Mouse (Mus musculus): ENCODE measurements around the gene Plcb4. TPM values are rescaled to one million over a fixed set of nuclear protein-coding genes. Genes with fewer than 3 reads are reported as not detected.

The Plcb4 gene
- 21.5 and 29.3 TPM in 2 replicates for polyA plus RNA-seq (2014; fragmentation: Nextera tagmentation; extraction: Ambion mirVana)

DNA sequence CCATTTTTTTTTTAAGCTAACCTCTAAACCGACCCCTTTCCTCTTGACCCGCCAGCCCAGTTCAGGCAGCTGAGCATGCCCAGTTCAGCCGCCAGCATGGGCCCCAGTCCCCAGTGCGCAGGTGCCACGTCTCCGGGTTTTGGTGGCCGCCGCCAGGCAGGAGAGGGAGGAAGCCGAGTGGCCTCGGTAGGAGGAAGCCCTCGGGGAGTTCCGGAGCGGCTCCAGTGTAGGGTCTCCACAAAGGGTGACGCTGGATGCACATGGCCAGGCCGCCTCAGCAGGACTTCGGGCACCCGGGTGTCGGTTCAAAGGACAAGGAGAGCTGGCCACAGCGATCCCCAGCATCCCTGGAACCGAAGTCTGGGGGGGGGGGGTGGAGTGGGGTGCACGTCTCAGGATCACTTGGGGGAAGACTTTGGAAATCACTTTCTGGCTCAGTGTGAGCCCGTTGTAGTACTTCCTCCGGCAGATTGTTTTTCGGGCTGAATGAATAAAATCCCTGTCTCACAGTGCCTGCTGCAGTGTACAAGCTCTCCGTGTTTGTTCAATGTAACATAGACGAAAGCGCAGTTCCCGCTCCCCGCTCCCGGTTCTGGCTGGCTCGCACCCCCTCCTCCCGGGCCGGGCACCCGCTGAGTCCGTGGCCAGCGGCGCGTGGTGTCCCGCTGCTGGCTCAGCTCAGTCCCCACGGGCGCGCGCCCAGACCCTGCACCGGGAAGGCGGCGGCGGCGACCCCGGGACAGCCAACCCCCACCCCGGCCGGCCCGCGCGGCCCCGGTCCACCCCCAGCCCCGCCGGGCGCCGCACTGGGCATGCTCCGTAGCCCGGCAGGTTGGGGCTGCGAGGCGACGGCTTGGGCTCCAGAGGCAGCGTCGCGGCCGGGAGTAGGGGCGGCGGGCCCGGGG, at the start of gene Plcb4:
TSS of gene Plcb4 (plus strand) at position 526 of the 905 bp plus-strand sequence.
- peak within 1 kb of the TSS; percentile 97 for H3K9ac ChIP-seq (ENCODE audit: low read depth, low read length)
- H3K27ac ChIP-seq (ENCODE audit: low read depth, low read length): peak within 1 kb of the TSS; percentile 97
- DNase-seq (ENCODE audit: low spot score) (peak; percentile 86), ATAC-seq (ENCODE audit: low FRiP score) (peak; percentile 95)
- WGBS: 0% methylated on average over 50 of the region's 71 CpGs
- peak within 1 kb of the TSS; percentile 74 for H3K4me3 ChIP-seq (ENCODE audit: low read depth, low read length)
- H3K4me1 ChIP-seq (replicated peaks; ENCODE audit: control insufficient read depth, insufficient read depth, low read length): no peaks in the 10 kb centered on the region
- H3K27me3 ChIP-seq (ENCODE audit: control insufficient read depth, insufficient read depth, low read length): no peaks in the 10 kb centered on the region
- no peaks in the 10 kb centered on the region for H3K36me3 ChIP-seq (ENCODE audit: control insufficient read depth, insufficient read depth, low read length)
- no peaks in the 10 kb centered on the region for H3K9me3 ChIP-seq (ENCODE audit: control insufficient read depth, low read length)
- peak within 1 kb of the TSS; percentile 63 for H3K4me2 ChIP-seq (replicated peaks; ENCODE audit: low read depth, low read length)

DNA sequence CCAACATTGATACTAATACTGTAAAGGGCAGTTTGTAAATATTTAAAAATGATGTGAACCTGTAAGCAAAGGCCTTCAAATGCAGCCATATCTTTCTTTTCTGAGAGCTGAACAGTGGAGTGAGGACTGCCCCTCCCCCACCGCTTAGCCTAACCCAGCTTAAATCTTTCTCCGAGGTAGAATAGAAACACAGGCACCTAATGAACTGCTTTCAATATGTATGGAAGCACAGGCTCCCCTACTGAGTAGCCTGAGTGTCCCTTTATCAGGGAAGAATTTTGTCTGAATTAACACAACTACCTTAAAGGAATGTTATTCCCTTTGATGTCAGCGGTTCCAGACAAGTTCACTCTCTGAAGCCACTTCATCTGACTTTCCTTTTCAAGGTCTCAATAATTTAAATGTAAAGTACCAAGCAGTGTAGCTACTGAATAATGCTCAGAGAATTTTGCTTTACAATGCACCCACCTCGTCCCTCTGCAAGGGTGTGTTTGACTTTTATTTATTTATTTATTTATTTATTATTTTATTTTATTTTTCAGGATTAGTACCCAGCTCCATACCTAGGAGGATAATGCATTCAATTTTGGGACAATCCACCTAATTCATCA, 44.1 kb upstream of the Plcb4 start:
- Histone ChIP-seq H3K9ac (ENCODE audit: low read depth, low read length) (no peak overlapping the region), H3K36me3 (ENCODE audit: control insufficient read depth, insufficient read depth, low read length) (no peaks in the 10 kb centered on the region), H3K9me3 (ENCODE audit: control insufficient read depth, low read length) (no peaks in the 10 kb centered on the region), H3K27me3 (ENCODE audit: control insufficient read depth, insufficient read depth, low read length) (no peaks in the 10 kb centered on the region), H3K4me2 (replicated peaks; ENCODE audit: low read depth, low read length) (no peak overlapping the region), H3K4me3 (ENCODE audit: low read depth, low read length) (no peak overlapping the region), H3K27ac (ENCODE audit: low read depth, low read length) (no peak overlapping the region), H3K4me1 (replicated peaks; ENCODE audit: control insufficient read depth, insufficient read depth, low read length) (no peaks in the 10 kb centered on the region)
- DNase-seq (ENCODE audit: low spot score) (peak; percentile 27), ATAC-seq (ENCODE audit: low FRiP score) (peak; percentile 66; the same call in 1 of the 2 replicates)
- WGBS: 13% methylated on average over 4 of the region's 4 CpGs

DNA sequence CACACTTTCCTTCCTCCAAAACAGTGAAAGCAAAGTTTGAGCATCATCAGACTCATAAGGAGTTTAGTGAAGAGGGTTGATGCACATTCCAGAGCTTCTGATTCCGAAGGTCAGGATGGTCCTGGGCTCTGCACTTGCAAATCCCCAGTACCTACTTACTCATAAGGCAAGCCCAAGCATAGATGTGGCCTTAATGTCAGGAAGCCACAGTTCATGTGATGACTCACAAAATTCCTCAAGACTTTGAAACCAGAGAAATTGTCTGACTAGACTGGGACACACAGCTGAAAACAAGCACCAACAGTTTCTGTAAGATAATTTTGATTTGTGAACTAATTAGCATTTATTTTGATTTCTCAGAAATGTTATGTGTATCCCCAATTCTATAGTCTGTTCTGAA, 42.7 kb upstream of the Plcb4 start:
- Histone ChIP-seq H3K9ac (ENCODE audit: low read depth, low read length) (no peak overlapping the region), H3K27me3 (ENCODE audit: control insufficient read depth, insufficient read depth, low read length) (no peaks in the 10 kb centered on the region), H3K4me2 (replicated peaks; ENCODE audit: low read depth, low read length) (no peak overlapping the region), H3K36me3 (ENCODE audit: control insufficient read depth, insufficient read depth, low read length) (no peaks in the 10 kb centered on the region), H3K27ac (ENCODE audit: low read depth, low read length) (no peak overlapping the region), H3K4me3 (ENCODE audit: low read depth, low read length) (no peak overlapping the region), H3K4me1 (replicated peaks; ENCODE audit: control insufficient read depth, insufficient read depth, low read length) (no peaks in the 10 kb centered on the region), H3K9me3 (ENCODE audit: control insufficient read depth, low read length) (no peaks in the 10 kb centered on the region)
- no peak for DNase-seq (ENCODE audit: low spot score)
- no peak for ATAC-seq (ENCODE audit: low FRiP score)
- WGBS: 81% methylated on average over 1 of the region's 1 CpGs

DNA sequence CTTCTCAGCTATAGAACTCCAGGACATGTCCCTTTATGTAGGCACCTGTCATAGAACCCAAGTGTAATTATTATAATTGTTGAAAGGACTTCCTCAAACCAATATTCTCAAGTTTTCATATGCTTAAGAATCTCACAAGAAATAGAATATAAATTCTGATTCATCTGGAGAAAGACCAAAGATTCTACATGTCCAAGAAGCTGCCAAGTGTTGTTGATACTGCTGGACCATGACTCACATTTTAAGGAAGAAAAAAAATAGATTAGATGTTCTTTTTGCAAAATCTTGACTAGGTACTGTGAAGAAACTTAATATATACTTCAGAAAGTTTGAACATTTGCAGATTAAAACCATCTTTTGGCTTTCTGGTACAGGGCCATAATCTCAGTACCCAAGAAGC, 40.3 kb upstream of the Plcb4 start:
- ATAC-seq (ENCODE audit: low FRiP score): no peak
- Histone ChIP-seq H3K27me3 (ENCODE audit: control insufficient read depth, insufficient read depth, low read length) (no peaks in the 10 kb centered on the region), H3K4me2 (replicated peaks; ENCODE audit: low read depth, low read length) (no peak overlapping the region), H3K4me1 (replicated peaks; ENCODE audit: control insufficient read depth, insufficient read depth, low read length) (no peaks in the 10 kb centered on the region), H3K9me3 (ENCODE audit: control insufficient read depth, low read length) (no peaks in the 10 kb centered on the region), H3K27ac (ENCODE audit: low read depth, low read length) (no peak overlapping the region), H3K4me3 (ENCODE audit: low read depth, low read length) (no peak overlapping the region), H3K36me3 (ENCODE audit: control insufficient read depth, insufficient read depth, low read length) (no peaks in the 10 kb centered on the region), H3K9ac (ENCODE audit: low read depth, low read length) (no peak overlapping the region)
- DNase-seq (ENCODE audit: low spot score): no peak

DNA sequence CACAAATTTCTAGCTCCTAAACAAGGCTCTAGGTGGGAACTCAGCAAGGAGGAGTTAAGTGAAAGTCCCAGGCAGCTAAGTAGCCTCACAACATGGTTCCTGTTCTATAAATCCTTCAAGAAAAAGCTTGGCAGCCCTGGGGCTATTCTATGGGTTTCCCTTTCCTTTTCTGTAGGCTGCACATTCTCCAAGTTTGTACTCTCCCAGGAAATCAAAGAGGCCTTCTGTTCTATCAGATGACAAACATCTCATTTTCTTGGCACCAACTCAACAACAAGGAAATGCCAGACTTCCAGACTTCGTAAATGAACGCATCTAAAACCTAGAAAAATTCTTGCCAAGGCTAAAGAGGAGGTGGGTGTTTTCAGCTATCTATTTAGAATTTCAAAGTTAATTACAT, 38.9 kb upstream of the Plcb4 start:
- 88% methylated on average over 2 of the region's 2 CpGs for WGBS
- ATAC-seq (ENCODE audit: low FRiP score): no peak

DNA sequence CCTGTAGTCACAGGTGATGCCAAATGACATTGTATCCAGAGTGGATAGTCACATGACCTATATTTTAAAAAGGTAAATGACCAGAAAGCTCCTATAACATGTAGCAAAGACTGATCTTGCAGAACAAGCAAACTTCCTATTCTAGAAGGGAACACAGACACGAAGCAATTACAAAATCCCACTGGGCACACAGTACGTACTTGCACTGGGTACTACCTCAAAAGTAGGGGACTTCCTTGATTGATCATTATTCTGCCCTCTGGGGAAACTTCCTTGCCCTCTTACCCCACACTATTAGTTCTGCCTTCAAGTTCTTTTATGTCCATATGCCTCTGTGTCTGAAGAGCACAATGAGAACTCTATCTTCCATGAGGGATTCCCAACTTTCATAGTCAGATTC, 31.0 kb upstream of the Plcb4 start:
- ATAC-seq (ENCODE audit: low FRiP score): no peak
- H3K27ac ChIP-seq (ENCODE audit: low read depth, low read length): no peak overlapping the region
- H3K9me3 ChIP-seq (ENCODE audit: control insufficient read depth, low read length): no peaks in the 10 kb centered on the region
- no peak overlapping the region for H3K4me2 ChIP-seq (replicated peaks; ENCODE audit: low read depth, low read length)
- H3K36me3 ChIP-seq (ENCODE audit: control insufficient read depth, insufficient read depth, low read length): no peaks in the 10 kb centered on the region
- H3K4me1 ChIP-seq (replicated peaks; ENCODE audit: control insufficient read depth, insufficient read depth, low read length): no peaks in the 10 kb centered on the region
- H3K9ac ChIP-seq (ENCODE audit: low read depth, low read length): no peak overlapping the region
- no peak for DNase-seq (ENCODE audit: low spot score)
- 57% methylated on average over 2 of the region's 2 CpGs for WGBS
- no peak overlapping the region for H3K4me3 ChIP-seq (ENCODE audit: low read depth, low read length)
- H3K27me3 ChIP-seq (ENCODE audit: control insufficient read depth, insufficient read depth, low read length): no peaks in the 10 kb centered on the region

More for the DNA sequence above, 38.9 kb upstream of the Plcb4 start:
- Histone ChIP-seq H3K4me1 (replicated peaks; ENCODE audit: control insufficient read depth, insufficient read depth, low read length) (no peaks in the 10 kb centered on the region), H3K9ac (ENCODE audit: low read depth, low read length) (no peak overlapping the region), H3K36me3 (ENCODE audit: control insufficient read depth, insufficient read depth, low read length) (no peaks in the 10 kb centered on the region), H3K4me2 (replicated peaks; ENCODE audit: low read depth, low read length) (no peak overlapping the region), H3K9me3 (ENCODE audit: control insufficient read depth, low read length) (no peaks in the 10 kb centered on the region), H3K27me3 (ENCODE audit: control insufficient read depth, insufficient read depth, low read length) (no peaks in the 10 kb centered on the region), H3K4me3 (ENCODE audit: low read depth, low read length) (no peak overlapping the region), H3K27ac (ENCODE audit: low read depth, low read length) (no peak overlapping the region)
- DNase-seq (ENCODE audit: low spot score): no peak

DNA sequence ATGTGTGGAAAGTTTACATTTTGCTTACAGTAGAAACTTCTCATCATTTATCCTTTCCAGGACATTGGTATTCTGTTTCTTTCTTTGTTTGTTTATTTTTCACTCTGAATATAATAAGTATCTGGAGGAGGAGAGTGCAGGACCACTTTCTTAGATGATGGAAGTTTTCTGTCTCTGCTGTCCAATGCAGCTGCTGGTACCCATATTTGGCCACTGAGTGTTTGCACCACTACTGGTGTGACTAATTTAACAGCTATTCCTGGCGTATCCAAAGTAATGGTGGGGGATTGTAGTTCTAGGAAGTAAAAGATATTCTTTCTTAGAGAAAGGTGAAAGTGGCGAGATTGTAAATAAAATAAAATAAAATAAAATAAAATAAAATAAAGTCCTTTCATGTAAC, 21.6 kb upstream of the Plcb4 start:
- Histone ChIP-seq H3K9me3 (ENCODE audit: control insufficient read depth, low read length) (no peaks in the 10 kb centered on the region), H3K4me1 (replicated peaks; ENCODE audit: control insufficient read depth, insufficient read depth, low read length) (no peaks in the 10 kb centered on the region), H3K36me3 (ENCODE audit: control insufficient read depth, insufficient read depth, low read length) (no peaks in the 10 kb centered on the region), H3K4me3 (ENCODE audit: low read depth, low read length) (no peak overlapping the region), H3K4me2 (replicated peaks; ENCODE audit: low read depth, low read length) (no peak overlapping the region), H3K27me3 (ENCODE audit: control insufficient read depth, insufficient read depth, low read length) (no peaks in the 10 kb centered on the region), H3K27ac (ENCODE audit: low read depth, low read length) (no peak overlapping the region), H3K9ac (ENCODE audit: low read depth, low read length) (no peak overlapping the region)
- no peak for ATAC-seq (ENCODE audit: low FRiP score)
- WGBS: 81% methylated on average over 2 of the region's 2 CpGs
- DNase-seq (ENCODE audit: low spot score): no peak

DNA sequence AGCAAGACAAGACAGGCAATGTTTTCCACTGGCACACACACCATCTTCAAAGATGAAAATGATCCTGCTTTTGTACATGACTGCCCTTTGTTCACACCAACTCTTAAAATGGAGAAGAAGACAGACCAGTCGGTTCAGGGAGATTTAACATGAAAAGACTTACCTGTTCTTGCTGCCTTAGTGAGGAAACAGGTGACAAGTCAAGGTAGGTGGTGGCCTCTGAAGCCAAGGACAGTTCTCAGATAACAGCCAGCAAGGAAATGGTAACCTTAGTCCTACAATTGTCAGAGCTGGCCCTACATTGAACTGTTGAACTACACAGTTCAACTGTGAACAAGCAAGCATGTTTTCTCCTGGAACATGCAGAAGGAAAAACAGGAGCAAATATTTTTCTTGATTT, 17.8 kb upstream of the Plcb4 start:
- ATAC-seq (ENCODE audit: low FRiP score): no peak
- 87% methylated on average over 1 of the region's 1 CpGs for WGBS

DNA sequence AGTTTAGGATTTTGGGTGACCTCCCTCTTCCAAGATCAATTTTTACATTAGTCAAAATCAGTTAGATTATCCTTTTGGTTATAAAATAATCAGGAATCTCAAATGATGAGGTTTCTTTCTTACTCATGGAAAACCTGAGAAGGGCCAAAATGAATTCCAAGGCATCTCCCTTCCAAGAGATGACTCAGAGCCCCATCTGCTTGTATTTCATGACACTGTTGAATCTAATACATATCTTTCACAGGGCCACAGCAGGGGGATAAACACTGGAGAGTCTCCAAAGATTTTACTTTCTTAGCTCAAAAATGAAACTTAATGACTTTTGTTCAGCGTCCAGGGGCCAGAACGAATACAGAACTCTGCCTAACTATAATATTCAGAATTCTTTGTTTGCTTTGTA, 17.2 kb upstream of the Plcb4 start:
- ATAC-seq (ENCODE audit: low FRiP score) (no peak), DNase-seq (ENCODE audit: low spot score) (no peak)
- no peak overlapping the region for H3K4me2 ChIP-seq (replicated peaks; ENCODE audit: low read depth, low read length)
- 92% methylated on average over 2 of the region's 2 CpGs for WGBS
- no peaks in the 10 kb centered on the region for H3K36me3 ChIP-seq (ENCODE audit: control insufficient read depth, insufficient read depth, low read length)
- H3K4me3 ChIP-seq (ENCODE audit: low read depth, low read length): no peak overlapping the region
- H3K27ac ChIP-seq (ENCODE audit: low read depth, low read length): no peak overlapping the region
- H3K9me3 ChIP-seq (ENCODE audit: control insufficient read depth, low read length): no peaks in the 10 kb centered on the region
- no peaks in the 10 kb centered on the region for H3K27me3 ChIP-seq (ENCODE audit: control insufficient read depth, insufficient read depth, low read length)
- no peak overlapping the region for H3K9ac ChIP-seq (ENCODE audit: low read depth, low read length)
- no peaks in the 10 kb centered on the region for H3K4me1 ChIP-seq (replicated peaks; ENCODE audit: control insufficient read depth, insufficient read depth, low read length)

More for the DNA sequence above, 17.8 kb upstream of the Plcb4 start:
- Histone ChIP-seq H3K36me3 (ENCODE audit: control insufficient read depth, insufficient read depth, low read length) (no peaks in the 10 kb centered on the region), H3K9ac (ENCODE audit: low read depth, low read length) (no peak overlapping the region), H3K27ac (ENCODE audit: low read depth, low read length) (no peak overlapping the region), H3K9me3 (ENCODE audit: control insufficient read depth, low read length) (no peaks in the 10 kb centered on the region), H3K27me3 (ENCODE audit: control insufficient read depth, insufficient read depth, low read length) (no peaks in the 10 kb centered on the region), H3K4me1 (replicated peaks; ENCODE audit: control insufficient read depth, insufficient read depth, low read length) (no peaks in the 10 kb centered on the region), H3K4me3 (ENCODE audit: low read depth, low read length) (no peak overlapping the region), H3K4me2 (replicated peaks; ENCODE audit: low read depth, low read length) (no peak overlapping the region)
- DNase-seq (ENCODE audit: low spot score): no peak

Measured in hindbrain, embryonic 11.5 days (tissue).